Mouse (Mus musculus) layer of hippocampus, adult 18-20 months (tissue): ENCODE measurements around the gene Rab20. TPM values are rescaled to one million over a fixed set of nuclear protein-coding genes. Genes with fewer than 3 reads are reported as not detected.

Source experiments
- DNase-seq, 2 experiments: peaks; one replicate each; pipeline ENCODE4 v3.0.0; 2022; ENCODE audit warnings: low spot score in 2 of 2
- total RNA-seq, 2 experiments: library from RNA; stranded (reverse); gene quantifications; 2 replicates each; pipeline ENCODE4 v1.2.3; 2021

The Rab20 gene
- total RNA-seq, 2 experiments from 2014 or later, result 0.30 to 0.89 TPM

DNA sequence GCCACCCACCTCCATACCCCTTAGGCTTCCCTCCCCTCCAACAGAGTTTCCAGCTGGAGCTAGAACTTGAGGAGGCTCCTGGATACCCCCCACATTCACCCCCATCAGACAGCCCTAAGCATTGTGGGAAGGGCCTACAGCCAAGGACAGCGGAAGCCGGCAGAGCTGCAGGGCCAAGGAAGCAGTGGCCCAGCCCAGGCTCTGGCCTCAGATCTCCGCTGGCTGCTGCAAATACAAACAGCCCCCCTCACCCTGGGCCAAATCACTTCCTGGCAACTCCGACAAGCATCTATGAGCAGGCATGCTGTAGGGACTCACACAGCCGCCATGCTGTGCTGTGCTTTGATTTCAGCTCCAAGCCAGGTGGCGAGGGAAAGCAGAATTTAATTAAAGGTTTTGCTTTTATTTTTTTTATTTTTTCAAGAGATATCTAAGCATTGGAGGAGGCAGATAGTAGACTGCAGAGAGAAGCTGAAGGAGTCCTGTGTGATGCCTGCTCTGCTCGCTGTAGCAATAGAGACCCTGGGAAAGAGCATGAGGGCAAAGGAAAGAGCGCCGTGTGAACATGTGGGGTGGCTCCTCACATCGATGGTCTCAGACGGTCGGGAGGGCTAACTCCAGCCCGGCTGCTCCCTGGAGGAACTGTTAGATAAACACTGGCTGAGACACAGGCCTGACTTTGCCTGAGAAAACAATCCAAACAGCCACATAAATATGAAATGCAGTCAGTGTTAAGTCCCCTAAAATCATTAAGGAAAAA, 72.6 kb downstream of the Rab20 start:
- peak; percentile 46 to 54 for DNase-seq

DNA sequence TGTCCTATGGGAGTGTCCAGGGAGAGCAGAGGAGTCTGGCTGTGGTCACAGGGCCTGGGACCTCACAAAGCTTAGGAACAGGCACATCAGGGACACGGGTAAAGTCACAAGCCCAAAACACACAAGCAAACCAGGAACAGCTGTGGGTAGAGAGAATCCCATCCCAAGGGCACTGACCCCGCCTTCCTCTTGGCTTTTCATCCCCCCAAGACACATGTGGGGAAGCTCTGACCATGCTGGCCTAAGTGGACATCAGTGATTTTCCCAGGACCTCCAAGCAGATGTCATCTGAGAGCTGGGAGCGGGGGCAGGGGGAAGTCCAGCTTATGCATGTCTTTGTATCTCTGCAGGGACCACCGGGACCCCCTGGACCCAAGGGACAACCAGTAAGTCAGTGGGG, 73.9 kb downstream of the Rab20 start:
- no peak for DNase-seq

DNA sequence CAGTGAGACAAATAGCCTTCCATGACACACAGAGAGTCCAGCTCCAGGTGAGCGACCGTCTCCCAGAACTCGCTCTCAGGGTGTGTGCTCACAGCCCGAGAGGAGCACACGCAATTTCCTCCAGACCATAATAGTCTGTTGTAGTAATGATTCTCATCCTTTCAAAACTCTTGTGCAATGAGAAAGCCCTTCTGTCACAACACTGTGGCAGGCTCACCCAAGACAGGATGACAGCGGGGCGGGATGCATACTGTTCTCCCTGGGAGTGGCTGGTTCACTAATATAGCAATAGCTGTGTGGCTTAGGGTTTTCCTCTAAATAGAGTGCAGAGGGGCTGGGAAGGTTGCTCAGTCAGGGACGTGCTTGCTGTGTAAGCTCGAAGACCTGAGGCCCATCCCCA, 74.7 kb downstream of the Rab20 start:
- DNase-seq, result peak in 1 of 2 experiments; percentile 46

Other genes with a start within 250 kb of the Rab20 start
- gene Col4a2, start 165.9 kb downstream of the Rab20 start, total RNA-seq, result 10 to 100 TPM; 39.6 to 42.9 TPM
- gene Col4a1, start 165.9 kb downstream of the Rab20 start, total RNA-seq, result 10 to 100 TPM; 33.4 to 43.0 TPM
- gene Naxd, start 18.8 kb upstream of the Rab20 start, total RNA-seq, result 10 to 100 TPM; 56.0 to 59.7 TPM
- 10 to 100 TPM; 18.8 to 23.3 TPM for gene Cars2, start 72.1 kb upstream of the Rab20 start, total RNA-seq
- gene Ing1, start 76.9 kb upstream of the Rab20 start, total RNA-seq, result 10 to 100 TPM; 36.7 to 49.9 TPM
- 10 to 100 TPM; 58.0 to 60.6 TPM for gene Ankrd10, start 157.0 kb upstream of the Rab20 start, total RNA-seq
- not detected for gene 1700016D06Rik, start 222.4 kb upstream of the Rab20 start, total RNA-seq
- gene Arhgef7, start 249.0 kb upstream of the Rab20 start, total RNA-seq, result 100 to 1,000 TPM; 107 to 109 TPM